Mouse (Mus musculus) embryo, embryonic 11.5 days (tissue): ENCODE measurements around the gene B130006D01Rik.

Source experiments
- DNase-seq: peaks from one replicate; pipeline ENCODE4 v3.0.0-alpha.2; 2012; ENCODE audit warnings: low read depth, low spot score

B130006D01Rik gene

GRCm38 (mm10) chr11:95770720-95771364, 47.5 kb downstream of the B130006D01Rik start:
- no peak for DNase-seq

GRCm38 (mm10) chr11:95771665-95772064, 48.3 kb downstream of the B130006D01Rik start:
- DNase-seq: no peak

GRCm38 (mm10) chr11:95773264-95773663, 49.9 kb downstream of the B130006D01Rik start:
- DNase-seq: no peak
